Mouse (Mus musculus) Patski (cell line): ENCODE measurements around the gene Prr22. TPM values are rescaled to one million over a fixed set of nuclear protein-coding genes. Genes with fewer than 3 reads are reported as not detected.

Experiments used
- ATAC-seq: fragments of 100-300 bp; one replicate; pipeline ENCODE4 v1.8.0; 2021
- CTCF ChIA-PET: fragments of 350-600 bp; sonication (Branson Sonifier 250); formaldehyde crosslinking; loops from one replicate; lab custom pipeline; 2022; ENCODE audit warnings: inconsistent platforms; lab: Charles Lee
- POLR2A ChIA-PET: fragments of 350-600 bp; sonication (Branson Sonifier 250); formaldehyde crosslinking; loops from one replicate; lab custom pipeline; 2022; ENCODE audit warnings: antibody characterized with exemption, inconsistent platforms; lab: Charles Lee
- DNase-seq: peaks from one replicate; pipeline ENCODE4 v3.0.0-alpha.2; 2011; ENCODE audit warnings: low read depth, low spot score
- H3K27me3 ChIP-seq: fragments of 371-371 bp; one replicate; pipeline ENCODE4 v1.5.1; 2021
- CTCF ChIP-seq: fragments of 100-300 bp; IDR thresholded peaks from one replicate; pipeline ENCODE4 v1.5.1; 2021
- in situ Hi-C: fragments of 300-500 bp; cut with MboI; formaldehyde crosslinking; loops from 3 replicates; pipeline ENCODE4 v1.11.1; 2018; ENCODE audit warnings: low pct_unique_long_range_greater_than_20kb, mixed read lengths
- polyA plus RNA-seq: library from polyadenylated mRNA; unstranded; gene quantifications from one replicate; pipeline ENCODE4 v1.2.3, GENCODE M21; 2021

Prr22 gene
- polyA plus RNA-seq, 1 experiment from 2014 or later = 0.89 TPM

- ATAC-seq (no peak), DNase-seq (no peak)
- no peaks in the 10 kb centered on the region for H3K27me3 ChIP-seq
- ChIA-PET CTCF (no interaction called here), POLR2A (interaction anchor here (0.7 kb wide), 1 partner anchor 45 kb away, joined by 5 read pairs; no protein-coding TSS in a partner anchor)
- in situ Hi-C loops = no loop called here
- no peak for TF ChIP-seq CTCF
Measured at GRCm38 (mm10) chr17:56761077-56761476, 9.0 kb upstream of the Prr22 start.

DNA sequence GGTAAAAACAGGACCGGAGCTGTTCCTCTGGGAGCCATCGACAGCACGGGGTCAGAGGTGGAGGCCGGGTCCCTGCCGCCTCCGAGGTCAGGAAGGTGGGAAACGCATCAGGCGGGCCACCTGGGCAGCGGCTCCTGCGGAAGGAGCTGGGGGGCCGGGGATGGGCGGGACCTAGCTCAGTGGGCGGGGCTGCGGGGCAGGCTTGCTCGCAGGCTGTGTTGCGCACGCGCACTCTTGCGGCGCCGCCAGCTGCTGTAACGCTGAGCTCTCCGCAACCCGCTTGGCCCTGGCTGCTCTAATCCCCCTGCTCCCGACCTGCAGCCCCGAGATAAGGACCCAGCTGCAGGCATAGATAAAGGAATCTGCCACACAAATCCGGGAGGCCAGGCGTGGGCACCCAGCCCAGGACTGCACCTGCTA is 8.0 kb upstream of the Prr22 start:
- no peak for DNase-seq
- H3K27me3 ChIP-seq = no peaks in the 10 kb centered on the region
- ChIA-PET POLR2A (no interaction called here), CTCF (interaction anchor here (1.6 kb wide), 1 partner anchor 11 kb away, joined by 3 read pairs; no protein-coding TSS in a partner anchor)
- in situ Hi-C loops = no loop called here
- no peak for ATAC-seq
- TF ChIP-seq CTCF = no peak

DNA sequence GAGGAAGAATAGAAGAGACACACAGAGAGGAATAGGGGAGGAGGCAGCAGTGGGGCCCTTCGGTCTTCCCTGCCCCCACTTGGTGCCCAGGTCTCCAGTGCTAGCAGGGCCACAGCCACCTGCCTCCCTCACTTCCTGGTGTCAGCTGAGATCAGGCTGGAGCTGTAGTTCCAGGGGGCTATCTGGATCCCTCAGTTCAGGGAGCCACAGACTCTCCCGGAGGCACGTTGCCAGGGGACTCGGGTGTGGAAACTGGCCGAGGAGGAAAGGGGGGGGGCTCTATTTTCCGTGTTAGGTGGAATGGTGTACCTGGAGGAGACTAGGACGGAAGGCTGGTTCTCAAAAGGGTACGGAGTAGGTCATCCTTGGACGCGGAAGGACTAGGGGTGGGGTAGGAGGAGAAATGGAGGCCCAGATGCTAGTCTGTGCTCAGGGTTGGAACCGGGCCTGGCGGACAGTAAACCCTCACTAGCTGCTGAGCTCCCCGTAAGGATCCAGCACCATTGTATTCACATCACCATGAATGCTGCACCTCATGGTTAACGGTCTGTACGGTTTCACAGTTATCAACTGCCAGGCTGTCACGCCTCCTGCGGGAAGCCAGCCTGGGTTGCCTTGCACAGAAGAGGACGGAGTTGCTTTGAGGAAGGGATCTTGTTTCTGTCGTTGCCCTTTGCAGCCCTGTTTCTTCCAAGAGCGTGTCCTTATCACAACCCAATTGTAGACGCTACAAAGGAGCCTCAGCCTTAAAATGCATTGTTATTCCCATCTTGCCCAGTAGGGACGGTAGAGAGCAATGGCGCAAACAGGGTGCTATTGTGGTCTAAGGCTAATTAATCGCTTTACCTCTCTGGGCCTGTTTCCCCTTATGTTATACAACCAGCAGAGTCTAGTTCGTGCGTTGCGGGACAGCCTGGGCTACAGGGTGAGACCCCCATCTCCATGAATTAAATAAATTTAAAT is 7.0 kb upstream of the Prr22 start:
- DNase-seq (no peak), ATAC-seq (no peak)
- TF ChIP-seq CTCF = no peak
- no peaks in the 10 kb centered on the region for H3K27me3 ChIP-seq
- POLR2A ChIA-PET = interaction anchor here (1.0 kb wide), 1 partner anchor 36 kb away, joined by 3 read pairs; no protein-coding TSS in a partner anchor
- CTCF ChIA-PET = interaction anchor here (1.2 to 1.6 kb wide), 2 partner anchors 13 to 20 kb away, joined by 3 read pairs; no protein-coding TSS in a partner anchor
- in situ Hi-C loops = no loop called here

- ChIA-PET CTCF (interaction anchor here (1.2 kb wide), 1 partner anchor 19 kb away, joined by 3 read pairs; no protein-coding TSS in a partner anchor), POLR2A (interaction anchor here (0.7 to 1.0 kb wide), 2 partner anchors 20 to 36 kb away, joined by 3 to 6 read pairs; no protein-coding TSS in a partner anchor)
- in situ Hi-C loops = no loop called here
- DNase-seq = no peak
- no peak for ATAC-seq
- no peak for TF ChIP-seq CTCF
- no peaks in the 10 kb centered on the region for H3K27me3 ChIP-seq
Measured at GRCm38 (mm10) chr17:56763741-56764250, 6.3 kb upstream of the Prr22 start.

DNA sequence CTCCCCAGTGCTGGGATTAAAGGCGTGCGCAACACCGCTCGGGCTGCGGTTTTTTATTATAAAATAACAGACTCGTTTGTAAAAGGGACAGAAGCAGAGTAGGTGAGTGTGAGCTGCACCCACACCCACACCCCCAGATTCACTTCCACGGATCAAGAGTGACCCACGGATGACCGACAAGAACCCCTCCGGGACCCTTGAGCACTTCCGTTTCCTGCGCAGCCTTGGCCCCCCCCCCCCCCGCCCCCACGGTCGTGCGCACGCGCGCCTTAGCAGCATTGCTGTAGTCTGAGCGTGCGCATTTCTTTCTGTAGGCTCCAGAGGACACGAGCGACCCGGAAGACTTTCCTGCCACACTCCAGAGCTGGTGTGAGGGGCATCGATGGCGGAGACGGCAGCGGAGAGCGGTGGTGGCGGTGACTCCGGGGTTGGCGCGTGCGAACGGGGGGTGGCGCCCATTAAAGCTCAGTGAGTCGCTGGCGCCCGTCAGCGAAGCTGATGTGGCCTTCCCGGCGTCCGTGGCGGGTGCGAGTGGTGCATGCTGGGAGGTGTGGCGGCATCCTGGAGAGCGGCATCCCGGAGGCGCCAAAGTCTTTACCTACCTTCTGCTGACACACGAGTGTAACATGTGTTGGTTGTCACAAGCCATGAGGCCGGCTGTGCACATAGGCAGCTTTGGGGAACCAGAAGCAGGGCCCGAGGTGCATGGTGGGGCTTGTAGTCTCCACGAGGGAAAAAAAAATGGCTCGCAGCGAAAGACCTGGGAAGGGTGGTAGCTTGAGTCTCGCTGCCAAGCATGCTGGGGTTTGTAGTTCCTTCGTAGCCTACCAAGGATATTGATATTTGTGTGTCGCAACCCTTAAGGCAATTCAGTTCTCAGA is 5.3 kb upstream of the Prr22 start, which contains the start of gene Dus3l:
Dus3l (plus strand) TSS at position 284 of the 881 bp plus-strand sequence.
- ChIA-PET CTCF (interaction anchor here (1.2 kb wide), 1 partner anchor 18 kb away, joined by 3 read pairs; no protein-coding TSS in a partner anchor), POLR2A (interaction anchor here (0.6 to 0.7 kb wide), 3 partner anchors 14 to 147 kb away, joined by 3 to 6 read pairs (median 3); no protein-coding TSS in a partner anchor)
- DNase-seq = peak; percentile 48
- no peaks in the 10 kb centered on the region for H3K27me3 ChIP-seq
- in situ Hi-C loops = no loop called here
- ATAC-seq = peak; percentile 82
- TF ChIP-seq CTCF = no peak

- in situ Hi-C loops = no loop called here
- peak; percentile 0 for ATAC-seq
Measured at GRCm38 (mm10) chr17:56765431-56765830, 4.6 kb upstream of the Prr22 start.

DNA sequence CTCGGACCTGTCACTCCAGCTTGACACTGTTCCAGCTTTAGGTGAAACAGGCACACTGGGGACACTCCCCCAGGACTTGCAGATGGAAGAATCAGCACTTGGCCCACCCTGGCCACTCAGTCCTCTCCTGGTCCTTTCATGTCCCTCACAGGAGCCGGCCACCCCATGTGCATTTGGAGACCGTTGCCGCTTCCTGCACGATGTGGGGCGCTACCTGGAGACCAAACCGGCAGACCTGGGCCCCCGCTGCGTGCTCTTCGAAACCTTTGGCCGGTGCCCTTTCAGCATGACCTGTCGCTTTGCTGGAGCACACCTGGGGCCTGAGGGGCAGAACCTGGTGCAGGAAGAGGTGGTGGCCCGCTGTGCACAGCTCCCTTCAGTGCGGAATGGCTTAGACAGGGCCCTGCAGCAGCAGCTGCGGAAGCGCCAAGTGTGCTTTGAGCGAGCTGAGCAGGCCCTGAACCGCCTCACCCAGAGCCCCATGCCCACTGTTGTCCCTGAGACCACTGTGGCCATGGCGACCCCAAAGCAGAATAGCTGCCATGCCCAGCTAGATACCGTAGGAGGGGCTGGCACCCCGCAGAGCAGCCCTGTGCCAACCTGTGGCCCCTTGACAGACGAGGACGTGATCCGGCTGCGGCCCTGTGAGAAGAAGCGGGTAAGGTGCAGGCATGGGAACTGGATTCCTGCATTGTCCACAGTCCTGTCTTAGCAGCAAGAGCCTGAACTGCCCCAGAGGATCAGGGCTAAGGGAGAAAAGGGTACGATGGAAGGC is 3.2 kb upstream of the Prr22 start:
- ChIA-PET CTCF (no interaction called here), POLR2A (no interaction called here)
- ATAC-seq (no peak), DNase-seq (no peak)
- no peak for TF ChIP-seq CTCF
- in situ Hi-C loops = no loop called here
- H3K27me3 ChIP-seq = no peaks in the 10 kb centered on the region

More at GRCm38 (mm10) chr17:56765431-56765830, 4.6 kb upstream of the Prr22 start:
- DNase-seq = no peak
- CTCF ChIA-PET = no interaction called here
- H3K27me3 ChIP-seq = no peaks in the 10 kb centered on the region
- TF ChIP-seq CTCF = no peak
- POLR2A ChIA-PET = no interaction called here

GRCm38 (mm10) chr17:56767531-56768135 is 2.4 kb upstream of the Prr22 start:
- ATAC-seq (no peak), DNase-seq (no peak)
- in situ Hi-C loops = no loop called here
- POLR2A ChIA-PET = no interaction called here
- CTCF ChIA-PET = no interaction called here
- no peaks in the 10 kb centered on the region for H3K27me3 ChIP-seq
- TF ChIP-seq CTCF = no peak

- no peaks in the 10 kb centered on the region for H3K27me3 ChIP-seq
- ChIA-PET CTCF (no interaction called here), POLR2A (no interaction called here)
- ATAC-seq (no peak), DNase-seq (no peak)
- in situ Hi-C loops = no loop called here
- TF ChIP-seq CTCF = no peak
Measured at GRCm38 (mm10) chr17:56768941-56769340, 1.1 kb upstream of the Prr22 start.
